Mouse (Mus musculus): ENCODE measurements around the gene Pde3b. TPM values are rescaled to one million over a fixed set of nuclear protein-coding genes. Genes with fewer than 3 reads are reported as not detected.

The Pde3b gene
- total and polyA plus RNA-seq, 3 experiments: 17.9 to 40.0 (median 26.0) TPM

DNA sequence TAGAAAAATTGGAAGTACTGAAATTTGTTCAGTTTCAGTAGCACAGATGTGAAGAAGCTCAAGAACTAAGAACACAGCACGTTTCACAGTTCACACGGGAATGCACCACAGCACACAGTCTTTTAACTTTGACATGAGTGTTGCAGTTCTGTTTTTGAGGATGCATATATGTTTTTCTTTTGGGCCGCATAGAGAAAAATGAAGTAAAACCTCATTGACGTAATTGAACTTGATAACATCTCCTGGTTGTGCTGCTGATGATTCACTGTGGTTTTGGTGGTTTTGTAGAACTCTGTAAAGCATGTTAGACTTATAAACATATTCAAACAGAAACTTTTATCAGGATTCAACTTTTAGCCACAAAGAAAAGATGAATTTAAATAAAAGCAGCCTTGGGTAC is 64.7 kb downstream of the Pde3b start:
- dilution Hi-C loops (cut with MboI; ENCODE audit: extremely low pct_ligation_motif_present, extremely low pct_unique_long_range_greater_than_20kb, low sequenced_read_pairs): no loop called here
- Histone ChIP-seq H3K9ac (ENCODE audit: insufficient read depth, low read depth) (peak overlapping the region; percentile 74; the same call in 1 of the 2 replicates), H3K4me3 (replicated peaks in 1 of 3; ENCODE audit: low read depth in 2 of 3, low read length in 2 of 3, poor library complexity in 1 of 3) (peak overlapping the region in 1 of 3 experiments; percentile 31), H3K27ac (ENCODE audit: insufficient read depth, low read depth) (peak overlapping the region; percentile 80), H3K4me2 (ENCODE audit: insufficient read depth, low read depth, poor library complexity, severe bottlenecking) (peak overlapping the region; percentile 56; the same call in 1 of the 2 replicates), H3K79me2 (replicated peaks; ENCODE audit: control insufficient read depth, extremely low read depth, insufficient read depth, poor library complexity, severe bottlenecking) (peaks cover 24% of the 10 kb centered on the region), H3K36me3 (replicated peaks in 1 of 2; ENCODE audit: control insufficient read depth in 1 of 2, insufficient read depth in 1 of 2, low read length in 1 of 2) (no peaks in the 10 kb centered on the region), H3K9me3 (replicated peaks; ENCODE audit: low read length) (no peaks in the 10 kb centered on the region), H3K4me1 (ENCODE audit: control insufficient read depth in 1 of 2, insufficient read depth in 2 of 2) (peaks cover 4 to 53% of the 10 kb centered on the region in 2 experiments; a peak in 3 of 4 replicates), H3K27me3 (replicated peaks) (no peaks in the 10 kb centered on the region)
- TF ChIP-seq ZC3H11A (IDR thresholded peaks at IDR 0.05; ENCODE audit: low read depth, low read length) (no peak), RCOR1 (conservative IDR thresholded peaks at IDR 0.05; ENCODE audit: low read depth, low read length) (no peak), UBTF (IDR thresholded peaks at IDR 0.05; ENCODE audit: low read depth, low read length) (no peak), NRF1 (IDR thresholded peaks at IDR 0.05; ENCODE audit: low read depth, low read length) (no peak), CHD1 (IDR thresholded peaks at IDR 0.05; ENCODE audit: low read depth, low read length) (no peak), MEF2A (IDR thresholded peaks at IDR 0.05; ENCODE audit: borderline replicate concordance, low read depth, low read length) (peak; percentile 78), KAT2A (IDR thresholded peaks at IDR 0.05; ENCODE audit: insufficient replicate concordance, low read length) (no peak), MYC (IDR thresholded peaks at IDR 0.05; ENCODE audit: low read depth, low read length) (0 out of 2 replicates have a peak, but pooled peaks have one; percentile 66), POLR2AphosphoS2 (IDR thresholded peaks at IDR 0.05; ENCODE audit: low read depth, low read length) (no peak), E2F4 (IDR thresholded peaks at IDR 0.05; ENCODE audit: insufficient replicate concordance, low read depth, low read length) (no peak), BHLHE40 (IDR thresholded peaks at IDR 0.05; ENCODE audit: low read depth, low read length) (peak; percentile 99), POLR2A (IDR thresholded peaks at IDR 0.05; ENCODE audit: low read depth, low read length) (no peak), ETS1 (conservative IDR thresholded peaks at IDR 0.05; ENCODE audit: low read depth, low read length) (peak; percentile 96), MAZ (IDR thresholded peaks at IDR 0.05; ENCODE audit: low read depth, low read length) (no peak), MXI1 (IDR thresholded peaks at IDR 0.05; ENCODE audit: low read depth, low read length) (peak; percentile 51; the same call in 1 of the 2 replicates), ZNF384 (IDR thresholded peaks at IDR 0.05; ENCODE audit: low read depth, low read length) (peak; percentile 49; the same call in 1 of the 2 replicates), JUND (conservative IDR thresholded peaks at IDR 0.05; ENCODE audit: low read depth, low read length) (peak; percentile 84), JUN (IDR thresholded peaks at IDR 0.05; ENCODE audit: insufficient read depth, low read depth, low read length) (peak; percentile 82), SIN3A (IDR thresholded peaks at IDR 0.05; ENCODE audit: low read length) (peak; percentile 84), MAX (IDR thresholded peaks at IDR 0.05; ENCODE audit: low read length) (no peak), SMC3 (IDR thresholded peaks at IDR 0.05; ENCODE audit: low read depth, low read length) (0 out of 2 replicates have a peak, but pooled peaks have one; percentile 3), USF1 (IDR thresholded peaks at IDR 0.05; ENCODE audit: low read depth, low read length) (no peak), CTCF (conservative IDR thresholded peaks at IDR 0.05 in 1 of 2, IDR thresholded peaks at IDR 0.05 in 1 of 2; ENCODE audit: low read depth in 2 of 2, low read length in 2 of 2) (no peak), NELFE (IDR thresholded peaks at IDR 0.05; ENCODE audit: low read depth, low read length) (no peak), ZMIZ1 (IDR thresholded peaks at IDR 0.05; ENCODE audit: low read depth, low read length) (no peak), CHD2 (IDR thresholded peaks at IDR 0.05; ENCODE audit: low read length) (no peak), TBP (conservative IDR thresholded peaks at IDR 0.05; ENCODE audit: low read depth, low read length) (no peak; the same call in 1 of the 2 replicates), HCFC1 (IDR thresholded peaks at IDR 0.05; ENCODE audit: low read depth, low read length) (no peak; the same call in 1 of the 2 replicates), IRF4 (IDR thresholded peaks at IDR 0.05; ENCODE audit: low read depth, low read length) (peak; percentile 92), EP300 (IDR thresholded peaks at IDR 0.05; ENCODE audit: low read length) (peak; percentile 96), TCF12 (IDR thresholded peaks at IDR 0.05; ENCODE audit: low read depth, low read length) (peak; percentile 76), USF2 (conservative IDR thresholded peaks at IDR 0.05; ENCODE audit: low read depth, low read length) (no peak), ELF1 (IDR thresholded peaks at IDR 0.05; ENCODE audit: low read depth, low read length) (no peak), MAFK (IDR thresholded peaks at IDR 0.05; ENCODE audit: insufficient replicate concordance, low read length) (peak; percentile 74; the same call in 1 of the 2 replicates), GABPA (IDR thresholded peaks at IDR 0.05; ENCODE audit: insufficient replicate concordance, low read depth, low read length) (no peak), ZKSCAN1 (IDR thresholded peaks at IDR 0.05; ENCODE audit: borderline replicate concordance, low read depth, low read length) (no peak)
- DNase-seq (ENCODE audit: extremely low read depth): peak; percentile 87
- in situ Hi-C loops (cut with MboI; ENCODE audit: low pct_ligation_motif_present, low pct_unique_long_range_greater_than_20kb, low sequenced_read_pairs): no loop called here

Data from CH12.LX (cell line).